Mouse (Mus musculus) erythroblast, embryonic 14.5 days (primary cell): ENCODE measurements around the gene Hcn2.

ENCODE experiments used
- GATA1 ChIP-seq: IDR thresholded peaks from 2 replicates; pipeline ENCODE4 v1.6.1; 2012; ENCODE audit warnings: low read length, inconsistent platforms, mixed read lengths
- TAL1 ChIP-seq: IDR thresholded peaks from 3 replicates; pipeline ENCODE4 v1.6.1; 2012; ENCODE audit warnings: low read length, inconsistent platforms, mixed read lengths

DNA sequence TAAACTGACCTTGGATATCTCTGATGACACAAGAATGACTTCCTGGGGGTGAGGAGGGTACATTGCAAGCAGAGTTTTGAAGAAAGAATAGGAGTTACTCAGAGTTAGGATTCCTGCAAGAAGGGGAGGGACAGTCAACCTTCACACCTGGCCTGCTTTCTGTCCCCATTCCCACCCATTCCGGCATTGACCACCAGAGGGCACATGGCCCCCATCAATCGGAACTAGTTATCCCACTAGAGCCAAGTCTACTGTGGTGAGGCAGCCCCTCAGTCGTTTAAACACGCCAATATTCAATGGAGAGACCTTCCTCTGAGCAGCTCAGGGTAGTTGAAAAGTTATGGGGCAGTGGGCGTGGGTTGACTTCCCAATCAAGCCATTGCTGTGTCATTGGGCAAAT, 52.0 kb downstream of the Hcn2 start:
- TF ChIP-seq GATA1 (no peak), TAL1 (no peak)
